Mouse (Mus musculus): ENCODE measurements around the gene Clca3a1. TPM values are rescaled to one million over a fixed set of nuclear protein-coding genes. Genes with fewer than 3 reads are reported as not detected.
"Not testable (repeated sequence)": the region's sequence is repeated elsewhere in the genome, so short reads cannot be mapped to it uniquely, and the experiment has no call there.

Gene Clca3a1
- 0.06 TPM in 1 of 2 replicates, not detected in the other for polyA plus RNA-seq (2014; fragmentation: Nextera tagmentation; extraction: Ambion mirVana)

DNA sequence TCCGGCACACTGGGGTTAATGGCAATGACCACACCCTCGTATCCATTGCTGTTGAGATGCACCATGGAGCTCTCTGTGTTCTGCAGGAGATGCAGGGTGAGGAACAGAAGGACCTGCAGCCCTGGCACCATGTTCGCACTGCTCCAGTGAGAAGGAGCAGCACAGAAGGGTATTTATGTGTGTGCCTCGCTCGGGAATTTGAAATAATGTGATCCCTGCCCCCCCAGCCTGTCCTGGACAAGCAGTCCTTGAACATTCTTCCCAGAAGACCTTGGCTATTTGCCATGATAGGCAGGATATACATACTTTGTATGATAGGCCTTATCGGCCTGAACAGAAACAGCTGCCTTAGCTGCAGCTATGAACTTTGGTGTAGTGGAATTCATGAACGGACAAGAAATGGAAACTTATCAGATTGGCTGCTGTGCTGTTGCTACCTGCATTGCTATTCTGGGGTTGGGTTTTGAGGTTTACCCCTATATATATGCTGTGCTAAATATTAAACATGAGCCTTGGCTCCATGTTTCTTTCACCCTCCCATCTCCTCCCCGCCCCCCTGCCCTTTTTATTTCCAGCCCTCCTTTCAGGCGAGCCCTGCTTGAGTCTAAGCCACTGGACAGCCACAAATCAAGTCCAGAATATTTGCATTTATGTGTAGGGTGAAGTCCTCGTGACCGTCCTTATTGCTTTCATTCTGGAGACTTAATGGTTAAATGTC is at the start of gene Clca3a1:
Gene Clca3a1 (minus strand): TSS at position 386 of the 718 bp plus-strand sequence.
- Histone ChIP-seq H3K27me3 (ENCODE audit: control insufficient read depth, insufficient read depth, low read length) (no peaks in the 10 kb centered on the region), H3K4me2 (no peak within 1 kb of the TSS), H3K27ac (ENCODE audit: low read depth, low read length) (no peak within 1 kb of the TSS), H3K4me1 (ENCODE audit: control insufficient read depth, insufficient read depth, low read length) (no peaks in the 10 kb centered on the region), H3K9me3 (ENCODE audit: control insufficient read depth, low read length) (no peaks in the 10 kb centered on the region), H3K9ac (ENCODE audit: low read length) (no peak within 1 kb of the TSS), H3K36me3 (ENCODE audit: control insufficient read depth, insufficient read depth, low read length) (no peaks in the 10 kb centered on the region), H3K4me3 (ENCODE audit: low read depth, low read length) (no peak within 1 kb of the TSS)
- ATAC-seq (ENCODE audit: low FRiP score) (no peak), DNase-seq (ENCODE audit: low spot score, missing footprints) (no peak)
- 84% methylated on average over 9 of the region's 11 CpGs for WGBS

DNA sequence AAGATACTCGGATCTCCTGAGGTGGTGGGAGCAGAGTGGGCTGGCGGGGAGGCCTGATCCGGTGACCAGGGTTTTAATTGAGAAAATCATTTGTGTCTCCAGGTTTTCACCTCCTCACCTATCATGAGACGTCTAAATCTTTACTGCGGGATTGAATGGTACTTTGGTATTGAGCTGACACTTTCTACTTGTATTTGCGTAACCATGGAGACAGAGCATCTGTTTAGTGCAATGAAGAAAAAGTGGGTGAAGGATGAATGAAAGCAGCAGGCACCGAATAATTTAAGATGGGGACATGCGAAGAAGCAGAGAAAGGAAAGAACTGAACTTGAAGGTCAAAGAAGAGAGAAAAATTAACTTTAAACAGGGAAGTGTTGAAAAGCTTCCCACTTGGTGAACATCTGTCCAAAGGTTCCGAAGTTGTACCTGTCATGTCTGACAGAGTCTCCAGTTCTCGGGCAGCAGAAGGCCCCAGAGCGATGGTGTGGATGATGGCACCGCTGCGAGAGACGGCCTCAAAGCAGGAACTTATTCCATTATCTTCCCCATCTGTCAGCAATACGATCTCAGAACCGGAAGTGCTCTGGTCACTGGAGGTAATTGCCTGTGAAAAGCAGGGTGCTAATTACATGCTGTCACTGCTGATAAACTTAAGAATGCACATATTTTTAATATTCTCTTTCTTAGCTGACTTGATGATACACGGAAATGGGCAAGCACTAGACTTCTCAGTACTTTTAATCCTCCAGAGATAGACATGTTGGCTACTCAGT is 47.6 kb upstream of the Clca3a1 start:
- H3K27me3 ChIP-seq (ENCODE audit: control insufficient read depth, insufficient read depth, low read length); H3K27ac ChIP-seq (ENCODE audit: low read depth, low read length); H3K4me2 ChIP-seq; H3K36me3 ChIP-seq (ENCODE audit: control insufficient read depth, insufficient read depth, low read length); H3K4me3 ChIP-seq (ENCODE audit: low read depth, low read length); H3K9me3 ChIP-seq (ENCODE audit: control insufficient read depth, low read length); DNase-seq (ENCODE audit: low spot score, missing footprints); H3K4me1 ChIP-seq (ENCODE audit: control insufficient read depth, insufficient read depth, low read length); H3K9ac ChIP-seq (ENCODE audit: low read length): not testable (repeated sequence)
- 0 out of 2 replicates have a peak, but pooled peaks have one; percentile 33 for ATAC-seq (ENCODE audit: low FRiP score)
- 80% methylated on average over 13 of the region's 17 CpGs for WGBS

DNA sequence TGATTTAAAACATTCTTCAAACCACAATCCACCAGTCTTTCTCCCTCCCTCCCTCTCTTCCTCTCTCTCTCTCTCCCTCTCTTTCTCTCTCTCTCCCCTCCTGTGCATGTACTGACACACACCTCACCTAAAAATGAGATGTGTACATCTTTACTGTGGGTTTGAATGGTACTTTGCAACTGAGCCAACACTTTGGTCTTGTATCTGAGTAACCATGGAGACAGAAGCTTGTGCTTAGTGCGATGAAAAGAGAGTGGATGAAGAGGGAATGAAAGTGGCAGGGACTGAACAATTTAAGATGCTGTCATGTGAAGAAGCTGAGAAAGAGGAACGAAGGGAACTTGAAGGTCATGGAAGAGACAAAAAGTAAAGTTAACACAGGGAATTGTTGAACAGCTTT is 45.8 kb upstream of the Clca3a1 start:
- H3K4me2 ChIP-seq; H3K36me3 ChIP-seq (ENCODE audit: control insufficient read depth, insufficient read depth, low read length); H3K4me1 ChIP-seq (ENCODE audit: control insufficient read depth, insufficient read depth, low read length); H3K9ac ChIP-seq (ENCODE audit: low read length); H3K27ac ChIP-seq (ENCODE audit: low read depth, low read length); H3K4me3 ChIP-seq (ENCODE audit: low read depth, low read length); H3K27me3 ChIP-seq (ENCODE audit: control insufficient read depth, insufficient read depth, low read length); ATAC-seq (ENCODE audit: low FRiP score); DNase-seq (ENCODE audit: low spot score, missing footprints); H3K9me3 ChIP-seq (ENCODE audit: control insufficient read depth, low read length): not testable (repeated sequence)
- WGBS = 60% methylated on average over 2 of the region's 2 CpGs

DNA sequence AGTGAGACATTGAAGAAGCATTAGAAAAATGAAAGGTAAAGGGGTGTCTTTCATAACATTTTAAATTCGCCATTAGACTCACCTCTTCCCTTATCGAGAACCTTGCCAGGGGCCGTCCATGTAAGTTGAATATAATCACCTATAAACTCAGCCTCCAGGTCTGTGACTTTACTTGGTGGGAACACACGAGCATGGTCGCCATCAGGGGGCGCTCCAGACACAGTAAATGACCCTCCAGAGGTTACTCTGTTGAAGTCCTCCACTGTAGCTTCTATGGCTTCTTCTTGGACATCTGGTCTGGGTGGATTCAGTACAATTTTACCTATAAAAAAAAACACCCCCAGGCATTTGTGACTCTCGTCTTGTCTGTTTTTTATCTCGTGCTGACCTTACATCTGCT is 41.1 kb upstream of the Clca3a1 start:
- peak; percentile 85 for DNase-seq (ENCODE audit: low spot score, missing footprints)
- Histone ChIP-seq H3K4me2 (no peak overlapping the region), H3K27me3 (ENCODE audit: control insufficient read depth, insufficient read depth, low read length) (no peaks in the 10 kb centered on the region), H3K9me3 (ENCODE audit: control insufficient read depth, low read length) (no peaks in the 10 kb centered on the region), H3K27ac (ENCODE audit: low read depth, low read length) (no peak overlapping the region), H3K36me3 (ENCODE audit: control insufficient read depth, insufficient read depth, low read length) (no peaks in the 10 kb centered on the region), H3K4me3 (ENCODE audit: low read depth, low read length) (no peak overlapping the region), H3K4me1 (ENCODE audit: control insufficient read depth, insufficient read depth, low read length) (no peaks in the 10 kb centered on the region), H3K9ac (ENCODE audit: low read length) (no peak overlapping the region)
- 35% methylated on average over 8 of the region's 8 CpGs for WGBS
- ATAC-seq (ENCODE audit: low FRiP score) = 0 out of 2 replicates have a peak, but pooled peaks have one; percentile 54

DNA sequence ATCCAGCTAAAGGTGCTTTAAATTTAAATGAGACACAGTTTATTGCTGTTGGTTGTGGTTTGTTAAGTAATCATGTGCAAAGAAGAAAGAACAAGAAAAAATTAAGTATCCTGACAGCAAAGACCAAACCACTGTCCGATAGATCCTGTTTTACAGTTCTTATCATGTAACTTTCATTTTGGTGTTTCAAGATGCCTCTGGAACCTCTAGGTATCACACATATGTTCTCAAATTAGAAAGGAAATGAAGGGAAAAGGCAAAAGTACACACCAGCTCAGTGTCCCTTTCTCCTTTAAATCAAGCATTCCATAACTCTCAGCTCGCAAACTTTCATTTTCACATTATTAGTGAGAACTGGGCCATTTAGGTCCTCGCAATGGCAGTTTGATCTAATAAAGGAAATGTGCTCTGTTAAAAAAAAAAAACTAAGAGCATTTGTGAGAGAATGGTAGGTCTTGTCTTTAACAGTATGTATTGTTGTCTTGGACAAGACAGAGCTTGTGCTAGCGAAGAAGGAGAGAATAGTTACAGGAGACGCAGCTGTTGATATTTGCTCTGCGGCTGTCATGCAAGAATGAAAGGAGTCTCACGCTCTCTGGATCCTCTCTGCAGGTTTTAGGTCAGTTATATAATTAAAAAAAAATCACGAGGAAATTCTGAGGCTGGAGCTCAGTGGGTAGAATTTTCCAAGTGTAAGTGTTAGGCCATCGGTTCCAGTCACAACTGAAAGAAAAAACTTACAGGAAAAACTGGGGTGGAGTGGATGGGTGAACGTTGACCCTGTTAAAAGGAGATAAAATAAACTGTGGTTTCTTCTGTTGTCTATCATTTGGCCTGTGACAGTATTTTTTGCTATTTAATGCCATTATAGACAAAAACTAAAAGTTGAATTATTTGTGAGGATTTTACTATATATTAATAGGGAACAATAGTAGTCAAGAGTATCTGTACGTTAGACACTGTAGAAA is 24.7 kb upstream of the Clca3a1 start:
- no peak overlapping the region for H3K4me2 ChIP-seq
- 87% methylated on average over 11 of the region's 11 CpGs for WGBS
- DNase-seq (ENCODE audit: low spot score, missing footprints) (no peak), ATAC-seq (ENCODE audit: low FRiP score) (no peak)
- no peaks in the 10 kb centered on the region for H3K4me1 ChIP-seq (ENCODE audit: control insufficient read depth, insufficient read depth, low read length)
- no peaks in the 10 kb centered on the region for H3K27me3 ChIP-seq (ENCODE audit: control insufficient read depth, insufficient read depth, low read length)
- no peak overlapping the region for H3K4me3 ChIP-seq (ENCODE audit: low read depth, low read length)
- H3K9me3 ChIP-seq (ENCODE audit: control insufficient read depth, low read length) = no peaks in the 10 kb centered on the region
- H3K9ac ChIP-seq (ENCODE audit: low read length) = no peak overlapping the region
- H3K36me3 ChIP-seq (ENCODE audit: control insufficient read depth, insufficient read depth, low read length) = no peaks in the 10 kb centered on the region
- no peak overlapping the region for H3K27ac ChIP-seq (ENCODE audit: low read depth, low read length)

DNA sequence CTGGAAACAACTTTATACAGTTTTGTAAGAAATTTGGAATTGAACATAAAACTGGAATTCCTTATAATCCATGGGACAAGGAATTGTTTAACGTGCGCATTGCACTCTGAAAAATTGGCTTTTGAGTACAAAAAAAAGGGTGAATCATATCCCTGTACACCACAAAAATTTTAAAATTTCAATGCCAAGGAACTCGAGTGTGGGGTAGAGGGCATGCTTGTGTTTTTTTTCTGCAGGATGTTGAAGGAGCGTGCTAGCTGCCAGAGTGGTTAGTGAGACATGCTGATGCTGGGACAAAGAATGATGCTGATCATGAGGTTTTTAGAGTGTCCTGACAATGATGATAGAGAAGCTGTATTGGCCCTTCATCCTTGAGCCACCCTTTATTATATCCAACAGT is 4.4 kb upstream of the Clca3a1 start:
- ATAC-seq (ENCODE audit: low FRiP score) (no peak), DNase-seq (ENCODE audit: low spot score, missing footprints) (no peak)
- Histone ChIP-seq H3K4me2 (no peak overlapping the region), H3K4me3 (ENCODE audit: low read depth, low read length) (no peak overlapping the region), H3K27ac (ENCODE audit: low read depth, low read length) (no peak overlapping the region), H3K9ac (ENCODE audit: low read length) (no peak overlapping the region), H3K9me3 (ENCODE audit: control insufficient read depth, low read length) (no peaks in the 10 kb centered on the region), H3K27me3 (ENCODE audit: control insufficient read depth, insufficient read depth, low read length) (no peaks in the 10 kb centered on the region), H3K36me3 (ENCODE audit: control insufficient read depth, insufficient read depth, low read length) (no peaks in the 10 kb centered on the region), H3K4me1 (ENCODE audit: control insufficient read depth, insufficient read depth, low read length) (no peaks in the 10 kb centered on the region)
- WGBS = 92% methylated on average over 4 of the region's 4 CpGs

DNA sequence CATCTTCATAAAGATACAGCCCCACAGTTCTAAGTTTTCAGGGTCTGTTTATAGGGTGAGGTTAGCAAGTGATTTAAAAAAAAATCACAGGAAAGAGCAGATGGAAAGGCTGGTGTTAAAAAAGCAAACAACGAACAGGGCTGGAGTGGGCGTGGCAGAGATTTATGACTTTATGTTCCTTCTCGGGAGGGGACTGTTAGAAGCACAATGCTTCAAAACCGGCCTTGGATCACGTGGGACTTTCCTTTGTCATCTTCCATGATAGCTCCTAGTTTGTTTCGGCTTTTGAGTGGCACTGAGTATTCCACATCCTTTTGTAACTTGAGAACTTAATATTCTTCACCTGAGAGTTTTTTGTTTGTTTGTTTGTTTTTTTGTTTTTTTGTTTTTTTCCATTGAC is 677 bp upstream of the Clca3a1 start:
- H3K27ac ChIP-seq (ENCODE audit: low read depth, low read length) = no peak overlapping the region
- no peak for ATAC-seq (ENCODE audit: low FRiP score)
- H3K9me3 ChIP-seq (ENCODE audit: control insufficient read depth, low read length) = no peaks in the 10 kb centered on the region
- no peak for DNase-seq (ENCODE audit: low spot score, missing footprints)
- no peaks in the 10 kb centered on the region for H3K27me3 ChIP-seq (ENCODE audit: control insufficient read depth, insufficient read depth, low read length)
- H3K36me3 ChIP-seq (ENCODE audit: control insufficient read depth, insufficient read depth, low read length) = no peaks in the 10 kb centered on the region
- WGBS = 87% methylated on average over 6 of the region's 6 CpGs
- no peak overlapping the region for H3K4me3 ChIP-seq (ENCODE audit: low read depth, low read length)
- H3K4me1 ChIP-seq (ENCODE audit: control insufficient read depth, insufficient read depth, low read length) = no peaks in the 10 kb centered on the region
- no peak overlapping the region for H3K9ac ChIP-seq (ENCODE audit: low read length)
- H3K4me2 ChIP-seq = no peak overlapping the region

DNA sequence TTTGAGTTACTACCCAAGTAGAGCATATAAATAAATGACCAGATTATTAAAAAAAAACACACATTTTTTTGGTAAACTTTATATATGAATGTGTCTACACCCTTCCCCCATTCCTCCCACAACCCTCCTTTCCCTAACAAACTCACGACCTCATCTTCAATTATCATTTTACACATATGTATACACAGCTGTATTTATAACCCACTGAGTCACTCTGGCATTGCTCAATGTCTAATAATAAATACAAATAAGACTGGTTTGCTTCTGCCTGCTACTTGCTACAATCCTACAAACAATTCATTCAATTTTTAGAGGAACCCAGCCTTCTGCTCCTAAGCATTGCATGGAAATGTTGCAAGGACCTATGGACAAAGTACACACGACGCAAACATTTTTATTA is 1.1 kb downstream of the Clca3a1 start:
- H3K9ac ChIP-seq (ENCODE audit: low read length) = no peak overlapping the region
- H3K27ac ChIP-seq (ENCODE audit: low read depth, low read length) = no peak overlapping the region
- no peak for ATAC-seq (ENCODE audit: low FRiP score)
- H3K4me3 ChIP-seq (ENCODE audit: low read depth, low read length) = no peak overlapping the region
- no peak for DNase-seq (ENCODE audit: low spot score, missing footprints)
- H3K9me3 ChIP-seq (ENCODE audit: control insufficient read depth, low read length) = no peaks in the 10 kb centered on the region
- H3K4me2 ChIP-seq = no peak overlapping the region
- H3K27me3 ChIP-seq (ENCODE audit: control insufficient read depth, insufficient read depth, low read length) = no peaks in the 10 kb centered on the region
- 87% methylated on average over 3 of the region's 3 CpGs for WGBS
- no peaks in the 10 kb centered on the region for H3K36me3 ChIP-seq (ENCODE audit: control insufficient read depth, insufficient read depth, low read length)
- H3K4me1 ChIP-seq (ENCODE audit: control insufficient read depth, insufficient read depth, low read length) = no peaks in the 10 kb centered on the region

Data from midbrain, embryonic 11.5 days (tissue).